Mouse (Mus musculus) heart, adult 2 months (tissue): ENCODE data around the gene Fam57b. TPM values are rescaled to one million over a fixed set of nuclear protein-coding genes. Genes with fewer than 3 reads are reported as not detected.
A peak's percentile ranks its signal among the peaks of the same experiment; 100 is the strongest.

ENCODE experiments used
- DNase-seq, 2 experiments: peaks; one replicate each; pipeline ENCODE4 v3.0.0; 2021
- H3K27ac ChIP-seq: fragments of 200-600 bp; 2 replicates; pipeline ENCODE4 v1.8.1; 2022
- H3K27me3 ChIP-seq: fragments of 200-500 bp; 2 replicates; pipeline ENCODE4 v1.6.1; 2012; ENCODE audit warnings: mild to moderate bottlenecking, low read length, inconsistent platforms, mixed read lengths; ENCODE audit not compliant: control insufficient read depth, insufficient read depth
- H3K36me3 ChIP-seq: fragments of 200-500 bp; 2 replicates; pipeline ENCODE4 v1.6.1; 2012; ENCODE audit warnings: low read length, inconsistent platforms; ENCODE audit not compliant: control insufficient read depth, insufficient read depth
- H3K4me1 ChIP-seq: fragments of 200-500 bp; 2 replicates; pipeline ENCODE4 v1.6.1; 2011; ENCODE audit warnings: low read length; ENCODE audit not compliant: control insufficient read depth, insufficient read depth
- H3K4me3 ChIP-seq: fragments of 200-600 bp; 2 replicates; pipeline ENCODE4 v1.8.1; 2022
- H3K79me2 ChIP-seq: fragments of 200-500 bp; replicated peaks from 2 replicates; pipeline ENCODE4 v1.6.1; 2012; ENCODE audit warnings: mild to moderate bottlenecking, inconsistent platforms, low read length, moderate library complexity, mixed read lengths; ENCODE audit not compliant: control insufficient read depth, insufficient read depth
- H3K9ac ChIP-seq: fragments of 200-500 bp; 2 replicates; pipeline ENCODE4 v1.6.1; 2012; ENCODE audit warnings: low read depth, mild to moderate bottlenecking, control low read depth, inconsistent platforms, low read length, mixed read lengths
- CTCF ChIP-seq: fragments of 200-600 bp; IDR thresholded peaks from 2 replicates; pipeline ENCODE4 v1.8.1; 2022; ENCODE audit warnings: antibody characterized with exemption, mild to moderate bottlenecking, moderate library complexity
- EP300 ChIP-seq: fragments of 200-500 bp; IDR thresholded peaks from 2 replicates; pipeline ENCODE4 v1.6.1; 2011; ENCODE audit warnings: low read depth, low read length, control low read depth; ENCODE audit not compliant: insufficient read depth
- POLR2A ChIP-seq: fragments of 200-500 bp; IDR thresholded peaks from 2 replicates; pipeline ENCODE4 v1.6.1; 2011; ENCODE audit warnings: mild to moderate bottlenecking, low read depth, low read length, control low read depth; ENCODE audit not compliant: insufficient read depth
- WGBS: fragments of 180-500 bp; shearing (Covaris S2); methylation state at CpG from one replicate; pipeline ENCODE4 v1.1.7; 2018; 5-methylcytosine and 5-hydroxymethylcytosine counted together
- intact Hi-C: fragments of 180-260 bp; cut with DNase I; formaldehyde crosslinking; loops from one replicate; pipeline ENCODE4 v1.15.1; 2025
- polyA plus RNA-seq: library from polyadenylated mRNA; depleted of rRNA; stranded (reverse); fragments of >200 nt; gene quantifications from 2 replicates; pipeline ENCODE4 v1.2.3, GENCODE M21; 2012
- total RNA-seq, 2 experiments: library from RNA; stranded (reverse); gene quantifications; 2 replicates each; pipeline ENCODE4 v1.2.3; 2021

Gene Fam57b
- total and polyA plus RNA-seq, 3 experiments = 7.4 to 12.8 (median 8.8) TPM

DNA sequence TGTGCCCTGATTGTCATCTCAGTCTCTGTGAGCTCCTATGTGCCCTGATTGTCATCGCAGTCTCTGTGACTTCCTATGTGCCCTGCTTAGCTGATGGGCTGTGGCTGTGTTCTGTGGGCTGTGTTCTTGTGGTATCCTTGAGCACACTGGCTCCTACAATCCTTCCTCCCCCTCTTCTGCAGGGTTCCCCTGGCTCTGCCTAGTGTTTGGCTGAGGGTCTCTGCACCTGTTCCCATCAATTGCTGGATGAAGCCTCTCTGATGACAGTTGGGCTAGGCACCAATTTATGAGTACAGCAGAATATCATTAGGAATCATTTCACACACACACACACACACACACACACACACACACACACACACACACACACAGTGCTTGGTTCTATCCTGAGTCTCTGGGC lies 35.8 kb downstream of the Fam57b start:
- 87% methylated on average over 1 of the region's 1 CpGs for WGBS
- no peaks in the 10 kb centered on the region for H3K27me3 ChIP-seq
- H3K36me3 ChIP-seq = no peaks in the 10 kb centered on the region
- no peak for TF ChIP-seq POLR2A
- no peak for TF ChIP-seq CTCF
- no peak for TF ChIP-seq EP300
- no peaks in the 10 kb centered on the region for H3K79me2 ChIP-seq
- H3K4me1 ChIP-seq = no peaks in the 10 kb centered on the region
- H3K4me3 ChIP-seq = no peak overlapping the region
- no peak overlapping the region for H3K27ac ChIP-seq
- no peak for DNase-seq
- no peak overlapping the region for H3K9ac ChIP-seq
- intact Hi-C loops = no loop called here

DNA sequence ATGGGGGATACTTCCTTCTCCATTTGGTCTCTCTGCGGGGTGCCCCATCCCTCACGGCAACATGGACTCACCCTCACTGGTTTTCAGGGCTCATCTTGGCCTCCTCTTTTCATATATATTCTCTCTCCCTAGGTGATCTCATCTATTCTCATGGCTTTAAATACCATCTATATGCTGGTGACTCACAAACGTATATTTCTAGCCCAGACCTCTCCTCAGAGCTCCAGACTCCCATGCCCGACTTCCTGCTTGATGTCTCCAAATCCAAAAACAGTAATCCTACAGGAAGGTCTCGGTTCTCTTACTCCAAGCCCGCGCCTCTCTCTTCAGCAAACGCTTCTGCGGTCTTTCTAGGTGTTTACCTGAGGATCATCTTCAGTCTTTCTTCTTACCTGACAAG lies 45.8 kb downstream of the Fam57b start:
- DNase-seq = no peak
- no peaks in the 10 kb centered on the region for H3K36me3 ChIP-seq
- TF ChIP-seq CTCF (no peak), EP300 (no peak), POLR2A (no peak)
- H3K4me1 ChIP-seq = no peaks in the 10 kb centered on the region
- H3K27me3 ChIP-seq = peaks cover 7% of the 10 kb centered on the region
- 63% methylated on average over 9 of the region's 9 CpGs for WGBS
- H3K4me3 ChIP-seq = no peak overlapping the region
- H3K27ac ChIP-seq = no peak overlapping the region
- no peak overlapping the region for H3K9ac ChIP-seq
- H3K79me2 ChIP-seq = no peaks in the 10 kb centered on the region
- intact Hi-C loops = no loop called here

DNA sequence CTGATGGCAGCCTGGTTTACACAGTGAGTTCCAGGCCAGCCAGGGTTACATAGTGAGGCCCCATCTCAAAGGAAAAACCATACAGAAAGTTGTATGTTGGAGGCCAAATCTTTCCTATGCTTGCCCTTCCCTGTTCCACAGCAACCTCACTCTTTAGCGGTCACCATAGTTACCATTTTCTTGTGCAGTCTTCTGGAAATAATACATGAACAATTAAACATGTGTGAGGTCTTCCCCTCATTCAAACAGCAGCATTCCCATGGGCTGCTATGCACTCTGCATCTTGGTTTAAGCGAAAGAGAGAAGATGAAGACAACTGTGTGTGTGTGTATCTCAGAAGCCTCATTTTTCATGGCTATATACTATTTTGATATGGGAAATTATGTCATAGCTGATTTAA lies 48.0 kb downstream of the Fam57b start:
- H3K27me3 ChIP-seq = peaks cover 14% of the 10 kb centered on the region
- TF ChIP-seq POLR2A = no peak
- TF ChIP-seq EP300 = no peak
- TF ChIP-seq CTCF = no peak
- DNase-seq = no peak
- H3K9ac ChIP-seq = no peak overlapping the region
- H3K79me2 ChIP-seq = no peaks in the 10 kb centered on the region
- WGBS = 95% methylated on average over 2 of the region's 2 CpGs
- no peaks in the 10 kb centered on the region for H3K4me1 ChIP-seq
- H3K27ac ChIP-seq = no peak overlapping the region
- H3K4me3 ChIP-seq = no peak overlapping the region
- no peaks in the 10 kb centered on the region for H3K36me3 ChIP-seq
- intact Hi-C loops = no loop called here

DNA sequence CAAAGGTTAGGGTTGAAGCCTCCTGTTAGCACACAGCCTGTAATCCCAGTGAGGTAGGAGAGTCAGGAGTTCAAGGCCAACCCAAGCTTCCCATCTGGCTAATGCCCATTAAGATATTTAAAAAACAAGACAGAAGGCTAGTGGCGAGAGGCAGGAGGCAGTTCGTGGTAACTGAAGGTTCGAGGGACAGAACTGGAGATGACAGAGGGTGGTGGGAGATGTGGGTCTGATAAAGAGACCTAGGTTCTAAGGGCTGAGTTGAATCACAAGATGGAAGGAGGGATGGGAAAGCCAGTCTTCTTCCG lies 49.6 kb downstream of the Fam57b start, which contains the start of gene Doc2a:
TSS of gene Doc2a (plus strand) at position 301 of the 305 bp plus-strand sequence.
- peak within 1 kb of the TSS; percentile 51 for H3K4me3 ChIP-seq
- intact Hi-C loops = no loop called here
- peaks cover 14% of the 10 kb centered on the region for H3K27me3 ChIP-seq
- no peak for TF ChIP-seq EP300
- TF ChIP-seq CTCF = no peak
- TF ChIP-seq POLR2A = no peak
- peak within 1 kb of the TSS; percentile 34; the same call in 1 of the 2 replicates for H3K9ac ChIP-seq
- no peaks in the 10 kb centered on the region for H3K36me3 ChIP-seq
- 48% methylated on average over 4 of the region's 4 CpGs for WGBS
- no peak for DNase-seq
- no peak within 1 kb of the TSS for H3K27ac ChIP-seq
- no peaks in the 10 kb centered on the region for H3K79me2 ChIP-seq
- H3K4me1 ChIP-seq = no peaks in the 10 kb centered on the region

DNA sequence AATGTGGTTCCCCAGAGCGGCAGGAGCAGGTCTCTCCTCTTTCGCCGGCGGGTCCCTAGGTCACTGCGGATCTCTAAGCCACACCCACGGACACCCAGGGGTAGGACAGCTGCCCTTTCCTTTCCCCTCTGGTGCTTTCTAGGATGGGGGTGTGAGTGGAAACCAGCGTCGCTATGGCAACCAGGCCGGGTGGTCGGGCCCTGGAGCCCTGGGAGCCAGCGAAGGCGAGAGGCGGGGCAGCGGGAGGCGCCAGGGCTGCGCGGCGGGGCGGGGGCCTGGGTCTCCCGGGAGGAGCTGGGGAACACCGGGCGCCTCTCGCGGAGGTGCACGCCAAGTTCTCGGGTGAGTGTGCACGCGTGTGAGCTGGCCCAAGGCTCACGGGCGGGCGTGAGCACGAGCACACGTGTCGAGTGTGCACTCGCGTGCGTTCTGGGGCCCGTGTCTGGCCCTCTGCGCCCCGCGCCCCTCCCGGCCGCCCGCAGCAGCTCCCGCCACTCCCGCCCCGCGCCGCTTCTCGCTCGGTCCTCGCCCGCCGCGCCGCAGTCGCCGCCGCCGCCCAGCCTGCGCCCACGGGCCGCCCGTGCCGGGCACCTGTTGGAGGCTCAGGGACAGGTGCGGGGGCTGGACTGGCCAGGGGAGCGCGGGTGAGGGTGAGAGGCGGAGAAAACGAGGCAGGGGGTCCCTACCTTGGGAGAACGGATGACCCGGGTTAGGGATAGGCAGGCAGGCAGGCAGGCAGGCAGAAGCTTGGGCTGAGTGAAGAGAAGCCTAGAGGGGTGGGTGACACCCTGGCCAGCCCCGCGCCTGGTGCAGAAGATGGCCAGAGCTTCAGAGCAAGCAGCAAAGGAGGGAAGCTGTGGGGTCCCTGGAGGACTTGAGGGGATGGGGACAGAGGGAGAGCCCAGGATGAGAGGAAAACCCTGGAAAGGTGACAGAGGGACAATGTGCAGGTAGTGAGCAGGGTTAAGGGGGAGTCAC lies 50.2 kb downstream of the Fam57b start:
- Histone ChIP-seq H3K9ac (peak overlapping the region; percentile 34; the same call in 1 of the 2 replicates), H3K27ac (no peak overlapping the region), H3K36me3 (no peaks in the 10 kb centered on the region), H3K4me3 (peak overlapping the region; percentile 51), H3K79me2 (no peaks in the 10 kb centered on the region), H3K27me3 (peaks cover 14% of the 10 kb centered on the region), H3K4me1 (no peaks in the 10 kb centered on the region)
- peak in 1 of 2 experiments; percentile 27 for DNase-seq
- intact Hi-C loops = loop anchor here (1.0 kb wide), 1 partner anchor 18 kb away; no protein-coding TSS in a partner anchor
- TF ChIP-seq CTCF (no peak), EP300 (no peak), POLR2A (no peak)
- 2% methylated on average over 69 of the region's 74 CpGs for WGBS

DNA sequence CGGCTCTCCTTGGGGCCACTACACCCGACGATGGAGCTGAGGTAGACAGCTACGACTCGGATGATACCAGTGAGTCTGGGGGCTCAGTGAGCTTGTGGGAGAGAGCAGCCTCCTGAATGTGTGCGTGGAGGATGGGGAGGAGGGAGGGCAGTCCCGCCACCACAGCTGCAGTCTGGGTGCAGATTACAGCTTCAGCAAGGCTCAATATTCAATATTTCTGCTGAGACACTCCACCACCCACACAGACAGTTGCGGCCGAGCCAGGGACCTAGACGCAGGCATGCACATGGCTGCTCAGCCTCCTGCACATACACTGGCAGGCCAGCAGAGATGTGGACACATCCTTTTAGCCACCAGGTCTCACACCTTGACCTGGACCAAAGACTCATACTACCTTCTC lies 51.3 kb downstream of the Fam57b start:
- no peak for DNase-seq
- Histone ChIP-seq H3K36me3 (no peaks in the 10 kb centered on the region), H3K9ac (no peak overlapping the region), H3K27me3 (peaks cover 14% of the 10 kb centered on the region), H3K79me2 (no peaks in the 10 kb centered on the region), H3K4me1 (no peaks in the 10 kb centered on the region), H3K27ac (no peak overlapping the region), H3K4me3 (no peak overlapping the region)
- WGBS = 33% methylated on average over 10 of the region's 10 CpGs
- intact Hi-C loops = loop anchor here (1.0 kb wide), 1 partner anchor 19 kb away; no protein-coding TSS in a partner anchor
- no peak for TF ChIP-seq CTCF
- no peak for TF ChIP-seq POLR2A
- TF ChIP-seq EP300 = no peak
